Mouse (Mus musculus) forebrain, postnatal 0 days (tissue): ENCODE data around the gene Tinagl1. TPM values are rescaled to one million over a fixed set of nuclear protein-coding genes. Genes with fewer than 3 reads are reported as not detected.

Experiments
- ATAC-seq: fragments of 200-750 bp; cut with Nextera tagmentation; 2 replicates; pipeline ENCODE4 v1.8.0; 2017; ENCODE audit warnings: mild to moderate bottlenecking, moderate library complexity
- DNase-seq: peaks from one replicate; pipeline ENCODE4 v3.0.0-alpha.2; 2015
- H3K27ac ChIP-seq: fragments of 300-500 bp; sonication (generic); 2 replicates; pipeline ENCODE4 v1.5.1; 2014; ENCODE audit warnings: low read depth, mild to moderate bottlenecking, antibody characterized with exemption, low read length, moderate library complexity, mixed read lengths
- H3K27me3 ChIP-seq: fragments of 300-500 bp; sonication (generic); 2 replicates; pipeline ENCODE4 v1.6.1; 2014; ENCODE audit warnings: mild to moderate bottlenecking, low read length, mixed read lengths; ENCODE audit not compliant: insufficient read depth
- H3K36me3 ChIP-seq: fragments of 300-500 bp; sonication (generic); 2 replicates; pipeline ENCODE4 v1.6.1; 2014; ENCODE audit warnings: mild to moderate bottlenecking, moderate library complexity; ENCODE audit not compliant: insufficient read depth
- H3K4me1 ChIP-seq: fragments of 300-500 bp; sonication (generic); 2 replicates; pipeline ENCODE4 v1.6.1; 2014; ENCODE audit warnings: antibody characterized with exemption; ENCODE audit not compliant: insufficient read depth
- H3K4me2 ChIP-seq: fragments of 300-500 bp; sonication (generic); 2 replicates; pipeline ENCODE4 v1.6.1; 2014; ENCODE audit warnings: low read depth, mild to moderate bottlenecking, moderate library complexity
- H3K4me3 ChIP-seq: fragments of 300-500 bp; sonication (generic); 2 replicates; pipeline ENCODE4 v1.5.1; 2014; ENCODE audit warnings: low read depth, low read length, mixed read lengths
- H3K9ac ChIP-seq: fragments of 300-500 bp; sonication (generic); 2 replicates; pipeline ENCODE4 v1.6.1; 2014; ENCODE audit warnings: mild to moderate bottlenecking
- H3K9me3 ChIP-seq: fragments of 300-500 bp; sonication (generic); 2 replicates; pipeline ENCODE4 v1.6.1; 2016; ENCODE audit warnings: low read length
- CTCF ChIP-seq: sonication (generic); IDR thresholded peaks from 2 replicates; pipeline ENCODE4 v1.5.1; 2016; ENCODE audit warnings: antibody characterized with exemption, control low read depth, low read depth
- WGBS: fragments of 180-500 bp; shearing (Covaris S2); extraction: QIAGEN DNeasy Blood & Tissue Kit; methylation state at CpG from one replicate; pipeline ENCODE4 v1.1.7; 2014; 5-methylcytosine and 5-hydroxymethylcytosine counted together
- polyA plus RNA-seq: library from polyadenylated mRNA; unstranded; fragments of >200 nt; fragmentation: Nextera tagmentation; extraction: Ambion mirVana; gene quantifications from 2 replicates; pipeline ENCODE4 v1.2.1, GENCODE M21; 2015
- total RNA-seq: library from RNA; depleted of rRNA; stranded (reverse); fragments of >200 nt; gene quantifications from 2 replicates; pipeline ENCODE4 v1.2.3, GENCODE M21; 2014

The Tinagl1 gene
- total and polyA plus RNA-seq, 2 experiments from 2014 or later = 4.5 to 6.7 TPM

- Histone ChIP-seq H3K4me3 (no peak overlapping the region), H3K4me1 (no peaks in the 10 kb centered on the region), H3K9me3 (no peaks in the 10 kb centered on the region), H3K27ac (no peak overlapping the region), H3K27me3 (peaks cover 7% of the 10 kb centered on the region), H3K4me2 (no peak overlapping the region), H3K9ac (no peak overlapping the region), H3K36me3 (no peaks in the 10 kb centered on the region)
- ATAC-seq (no peak), DNase-seq (no peak)
- 85% methylated on average over 10 of the region's 10 CpGs for WGBS
- TF ChIP-seq CTCF = no peak
Observed at GRCm38 (mm10) chr4:130148405-130148804, 26.5 kb downstream of the Tinagl1 start.

- no peak for TF ChIP-seq CTCF
- DNase-seq (no peak), ATAC-seq (no peak)
- H3K27ac ChIP-seq = no peak overlapping the region
- H3K4me1 ChIP-seq = 0 out of 2 replicates have a peak, but pooled peaks cover 3% of the 10 kb centered on the region
- H3K27me3 ChIP-seq = peaks cover 19% of the 10 kb centered on the region
- WGBS = 43% methylated on average over 3 of the region's 3 CpGs
- H3K36me3 ChIP-seq = no peaks in the 10 kb centered on the region
- H3K9ac ChIP-seq = no peak overlapping the region
- no peaks in the 10 kb centered on the region for H3K9me3 ChIP-seq
- H3K4me2 ChIP-seq = no peak overlapping the region
- H3K4me3 ChIP-seq = no peak overlapping the region
Observed at GRCm38 (mm10) chr4:130141786-130142185, 33.1 kb downstream of the Tinagl1 start.

- H3K4me3 ChIP-seq = no peak overlapping the region
- ATAC-seq (peak; percentile 64), DNase-seq (peak; percentile 54)
- H3K4me2 ChIP-seq = no peak overlapping the region
- 0 out of 2 replicates have a peak, but pooled peaks cover 3% of the 10 kb centered on the region for H3K4me1 ChIP-seq
- WGBS = 48% methylated on average over 9 of the region's 9 CpGs
- H3K9me3 ChIP-seq = no peaks in the 10 kb centered on the region
- peaks cover 19% of the 10 kb centered on the region for H3K27me3 ChIP-seq
- no peak for TF ChIP-seq CTCF
- no peak overlapping the region for H3K9ac ChIP-seq
- no peak overlapping the region for H3K27ac ChIP-seq
- H3K36me3 ChIP-seq = no peaks in the 10 kb centered on the region
Observed at GRCm38 (mm10) chr4:130140992-130141402, 33.9 kb downstream of the Tinagl1 start.

- H3K4me1 ChIP-seq = 0 out of 2 replicates have a peak, but pooled peaks cover 3% of the 10 kb centered on the region
- H3K4me2 ChIP-seq = peak within 1 kb of the TSS; percentile 83
- no peaks in the 10 kb centered on the region for H3K9me3 ChIP-seq
- H3K9ac ChIP-seq = peak within 1 kb of the TSS; percentile 44
- 6% methylated on average over 14 of the region's 15 CpGs for WGBS
- ATAC-seq (no peak), DNase-seq (no peak)
- H3K36me3 ChIP-seq = no peaks in the 10 kb centered on the region
- no peak within 1 kb of the TSS for H3K27ac ChIP-seq
- H3K4me3 ChIP-seq = peak within 1 kb of the TSS; percentile 40
- peaks cover 19% of the 10 kb centered on the region for H3K27me3 ChIP-seq
- TF ChIP-seq CTCF = no peak
Observed at GRCm38 (mm10) chr4:130139214-130139492, 35.8 kb downstream of the Tinagl1 start, which contains the start of gene Hcrtr1. Gene Hcrtr1, minus strand, starts transcription at chr4:130139359.

- WGBS = 0% methylated on average over 54 of the region's 57 CpGs
- DNase-seq (peak; percentile 86), ATAC-seq (peak; percentile 85)
- TF ChIP-seq CTCF = peak; percentile 94
- Histone ChIP-seq H3K27ac (no peak overlapping the region), H3K4me1 (0 out of 2 replicates have a peak, but pooled peaks cover 3% of the 10 kb centered on the region), H3K4me2 (peak overlapping the region; percentile 83), H3K27me3 (peaks cover 19% of the 10 kb centered on the region), H3K4me3 (peak overlapping the region; percentile 40), H3K9ac (peak overlapping the region; percentile 44), H3K9me3 (no peaks in the 10 kb centered on the region), H3K36me3 (no peaks in the 10 kb centered on the region)
Observed at GRCm38 (mm10) chr4:130138441-130139213, 36.3 kb downstream of the Tinagl1 start.

GRCm38 (mm10) chr4:130133399-130133798 is 41.5 kb downstream of the Tinagl1 start:
- DNase-seq = peak; percentile 6

GRCm38 (mm10) chr4:130131448-130132105 is 43.3 kb downstream of the Tinagl1 start:
- 82% methylated on average over 7 of the region's 7 CpGs for WGBS
- DNase-seq (no peak), ATAC-seq (no peak)
- no peaks in the 10 kb centered on the region for H3K4me1 ChIP-seq
- no peak overlapping the region for H3K4me3 ChIP-seq
- TF ChIP-seq CTCF = no peak
- no peak overlapping the region for H3K27ac ChIP-seq
- H3K9me3 ChIP-seq = no peaks in the 10 kb centered on the region
- H3K9ac ChIP-seq = no peak overlapping the region
- no peaks in the 10 kb centered on the region for H3K27me3 ChIP-seq
- H3K4me2 ChIP-seq = no peak overlapping the region
- H3K36me3 ChIP-seq = peaks cover 13% of the 10 kb centered on the region; the same call in 1 of the 2 replicates

More at GRCm38 (mm10) chr4:130133399-130133798, 41.5 kb downstream of the Tinagl1 start:
- no peaks in the 10 kb centered on the region for H3K9me3 ChIP-seq
- H3K4me1 ChIP-seq = no peaks in the 10 kb centered on the region
- H3K27me3 ChIP-seq = peaks cover 4% of the 10 kb centered on the region; the same call in 1 of the 2 replicates
- 0 out of 2 replicates have a peak, but pooled peaks cover 3% of the 10 kb centered on the region for H3K36me3 ChIP-seq
- WGBS = 57% methylated on average over 6 of the region's 6 CpGs
- no peak overlapping the region for H3K27ac ChIP-seq
- no peak overlapping the region for H3K4me3 ChIP-seq
- H3K9ac ChIP-seq = no peak overlapping the region
- ATAC-seq = no peak
- no peak for TF ChIP-seq CTCF
- H3K4me2 ChIP-seq = no peak overlapping the region
